Mouse (Mus musculus): ENCODE measurements around the gene Tmem120b. TPM values are rescaled to one million over a fixed set of nuclear protein-coding genes. Genes with fewer than 3 reads are reported as not detected.

Gene Tmem120b
- polyA plus RNA-seq, 2 experiments = 13.8 to 21.0 TPM

- 82% methylated on average over 3 of the region's 3 CpGs for WGBS
- Histone ChIP-seq H3K4me3 (replicated peaks; ENCODE audit: low read length) (no peak overlapping the region), H3K27me3 (ENCODE audit: control insufficient read depth, insufficient read depth, low read length) (no peaks in the 10 kb centered on the region), H3K27ac (replicated peaks; ENCODE audit: low read depth, low read length) (no peak overlapping the region), H3K9ac (ENCODE audit: low read depth, low read length, severe bottlenecking) (no peak overlapping the region), H3K4me2 (replicated peaks; ENCODE audit: low read depth, low read length, severe bottlenecking) (no peak overlapping the region), H3K4me1 (ENCODE audit: control insufficient read depth, insufficient read depth, low read length) (peaks cover 12% of the 10 kb centered on the region), H3K36me3 (ENCODE audit: control insufficient read depth, insufficient read depth, low read length) (peaks cover 22% of the 10 kb centered on the region), H3K9me3 (ENCODE audit: control insufficient read depth, low read length) (no peaks in the 10 kb centered on the region)
- ATAC-seq (ENCODE audit: low FRiP score, low read depth) (no peak), DNase-seq (ENCODE audit: low spot score) (no peak)
- no peak for TF ChIP-seq POLR2A (IDR thresholded peaks at IDR 0.05; ENCODE audit: borderline replicate concordance, extremely low read depth, insufficient read depth, insufficient read length)
These were observed 36.9 kb upstream of the Tmem120b start for GRCm38 (mm10) chr5:123031312-123031711.

GRCm38 (mm10) chr5:123033646-123034160 lies 34.5 kb upstream of the Tmem120b start:
- WGBS = 75% methylated on average over 7 of the region's 7 CpGs
- no peaks in the 10 kb centered on the region for H3K9me3 ChIP-seq (ENCODE audit: control insufficient read depth, low read length)

DNA sequence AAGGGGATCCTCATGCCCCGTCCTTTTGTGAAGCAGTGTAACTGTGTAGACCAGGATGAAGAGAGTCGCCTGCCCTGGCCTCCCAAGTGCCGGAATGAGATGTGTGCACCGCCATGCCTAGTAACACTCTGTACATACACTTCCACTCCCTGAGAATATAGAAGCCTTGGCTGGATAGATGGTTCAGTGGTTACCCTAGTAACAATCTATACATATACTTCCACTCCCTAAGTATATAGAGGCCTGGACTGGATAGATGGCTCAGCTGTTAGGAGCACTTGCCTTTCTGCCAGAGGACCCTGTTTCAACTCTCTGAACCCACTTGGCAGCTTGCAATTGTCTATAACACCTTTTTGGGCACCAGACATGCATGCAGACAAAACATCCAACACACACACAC lies 33.1 kb upstream of the Tmem120b start:
- no peaks in the 10 kb centered on the region for H3K27me3 ChIP-seq (ENCODE audit: control insufficient read depth, insufficient read depth, low read length)
- WGBS = 94% methylated on average over 4 of the region's 4 CpGs

More at GRCm38 (mm10) chr5:123033646-123034160, 34.5 kb upstream of the Tmem120b start:
- Histone ChIP-seq H3K4me1 (ENCODE audit: control insufficient read depth, insufficient read depth, low read length) (peaks cover under 1% of the 10 kb centered on the region; the same call in 1 of the 2 replicates), H3K36me3 (ENCODE audit: control insufficient read depth, insufficient read depth, low read length) (peaks cover 21% of the 10 kb centered on the region), H3K27ac (replicated peaks; ENCODE audit: low read depth, low read length) (no peak overlapping the region), H3K9ac (ENCODE audit: low read depth, low read length, severe bottlenecking) (no peak overlapping the region), H3K4me3 (replicated peaks; ENCODE audit: low read length) (no peak overlapping the region), H3K27me3 (ENCODE audit: control insufficient read depth, insufficient read depth, low read length) (no peaks in the 10 kb centered on the region), H3K4me2 (replicated peaks; ENCODE audit: low read depth, low read length, severe bottlenecking) (no peak overlapping the region)
- DNase-seq (ENCODE audit: low spot score) (no peak), ATAC-seq (ENCODE audit: low FRiP score, low read depth) (no peak)
- no peak for TF ChIP-seq POLR2A (IDR thresholded peaks at IDR 0.05; ENCODE audit: borderline replicate concordance, extremely low read depth, insufficient read depth, insufficient read length)

DNA sequence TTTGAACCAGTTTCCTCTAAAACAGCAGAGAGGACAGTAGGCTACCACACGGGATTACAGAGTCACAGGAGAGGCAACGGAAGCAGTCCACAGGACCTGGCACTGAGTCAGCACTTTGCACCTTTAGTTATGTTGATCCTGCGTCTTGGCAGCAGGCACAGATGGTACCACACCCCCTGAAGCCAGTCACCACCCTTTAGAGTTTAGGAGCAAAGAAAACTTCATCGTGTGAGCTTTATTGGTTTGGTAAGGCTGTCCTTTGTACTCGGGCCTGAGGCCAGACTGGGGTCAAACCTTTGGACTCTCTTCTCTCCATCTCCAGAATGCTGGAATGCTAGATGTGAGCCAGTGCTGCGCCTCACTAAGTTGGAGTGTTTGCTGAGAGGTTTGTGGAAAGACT lies 32.7 kb upstream of the Tmem120b start:
- Histone ChIP-seq H3K9ac (ENCODE audit: low read depth, low read length, severe bottlenecking) (no peak overlapping the region), H3K4me3 (replicated peaks; ENCODE audit: low read length) (no peak overlapping the region), H3K9me3 (ENCODE audit: control insufficient read depth, low read length) (no peaks in the 10 kb centered on the region), H3K27me3 (ENCODE audit: control insufficient read depth, insufficient read depth, low read length) (no peaks in the 10 kb centered on the region), H3K27ac (replicated peaks; ENCODE audit: low read depth, low read length) (no peak overlapping the region), H3K36me3 (ENCODE audit: control insufficient read depth, insufficient read depth, low read length) (0 out of 2 replicates have a peak, but pooled peaks cover 4% of the 10 kb centered on the region), H3K4me2 (replicated peaks; ENCODE audit: low read depth, low read length, severe bottlenecking) (no peak overlapping the region), H3K4me1 (ENCODE audit: control insufficient read depth, insufficient read depth, low read length) (peaks cover 3% of the 10 kb centered on the region; the same call in 1 of the 2 replicates)
- DNase-seq (ENCODE audit: low spot score) (no peak), ATAC-seq (ENCODE audit: low FRiP score, low read depth) (no peak)
- TF ChIP-seq POLR2A (IDR thresholded peaks at IDR 0.05; ENCODE audit: borderline replicate concordance, extremely low read depth, insufficient read depth, insufficient read length) = no peak
- 22% methylated on average over 6 of the region's 6 CpGs for WGBS

More for the DNA sequence above, 33.1 kb upstream of the Tmem120b start:
- no peak overlapping the region for H3K27ac ChIP-seq (replicated peaks; ENCODE audit: low read depth, low read length)
- peaks cover 3% of the 10 kb centered on the region; the same call in 1 of the 2 replicates for H3K4me1 ChIP-seq (ENCODE audit: control insufficient read depth, insufficient read depth, low read length)
- H3K4me2 ChIP-seq (replicated peaks; ENCODE audit: low read depth, low read length, severe bottlenecking) = no peak overlapping the region
- no peak for TF ChIP-seq POLR2A (IDR thresholded peaks at IDR 0.05; ENCODE audit: borderline replicate concordance, extremely low read depth, insufficient read depth, insufficient read length)
- ATAC-seq (ENCODE audit: low FRiP score, low read depth) (no peak), DNase-seq (ENCODE audit: low spot score) (no peak)
- peaks cover 9% of the 10 kb centered on the region; the same call in 1 of the 2 replicates for H3K36me3 ChIP-seq (ENCODE audit: control insufficient read depth, insufficient read depth, low read length)
- no peak overlapping the region for H3K4me3 ChIP-seq (replicated peaks; ENCODE audit: low read length)
- no peak overlapping the region for H3K9ac ChIP-seq (ENCODE audit: low read depth, low read length, severe bottlenecking)
- H3K9me3 ChIP-seq (ENCODE audit: control insufficient read depth, low read length) = no peaks in the 10 kb centered on the region

GRCm38 (mm10) chr5:123038115-123038514 lies 30.1 kb upstream of the Tmem120b start:
- Histone ChIP-seq H3K27ac (replicated peaks; ENCODE audit: low read depth, low read length) (no peak overlapping the region), H3K4me2 (replicated peaks; ENCODE audit: low read depth, low read length, severe bottlenecking) (no peak overlapping the region), H3K9ac (ENCODE audit: low read depth, low read length, severe bottlenecking) (no peak overlapping the region), H3K4me1 (ENCODE audit: control insufficient read depth, insufficient read depth, low read length) (peaks cover 3% of the 10 kb centered on the region; the same call in 1 of the 2 replicates), H3K9me3 (ENCODE audit: control insufficient read depth, low read length) (no peaks in the 10 kb centered on the region), H3K27me3 (ENCODE audit: control insufficient read depth, insufficient read depth, low read length) (no peaks in the 10 kb centered on the region), H3K36me3 (ENCODE audit: control insufficient read depth, insufficient read depth, low read length) (no peaks in the 10 kb centered on the region), H3K4me3 (replicated peaks; ENCODE audit: low read length) (no peak overlapping the region)
- 89% methylated on average over 5 of the region's 5 CpGs for WGBS
- DNase-seq (ENCODE audit: low spot score) (no peak), ATAC-seq (ENCODE audit: low FRiP score, low read depth) (no peak)
- no peak for TF ChIP-seq POLR2A (IDR thresholded peaks at IDR 0.05; ENCODE audit: borderline replicate concordance, extremely low read depth, insufficient read depth, insufficient read length)

Measured in limb, embryonic 14.5 days (tissue).